Mouse (Mus musculus): ENCODE measurements around the gene Dnajb3.

DNA sequence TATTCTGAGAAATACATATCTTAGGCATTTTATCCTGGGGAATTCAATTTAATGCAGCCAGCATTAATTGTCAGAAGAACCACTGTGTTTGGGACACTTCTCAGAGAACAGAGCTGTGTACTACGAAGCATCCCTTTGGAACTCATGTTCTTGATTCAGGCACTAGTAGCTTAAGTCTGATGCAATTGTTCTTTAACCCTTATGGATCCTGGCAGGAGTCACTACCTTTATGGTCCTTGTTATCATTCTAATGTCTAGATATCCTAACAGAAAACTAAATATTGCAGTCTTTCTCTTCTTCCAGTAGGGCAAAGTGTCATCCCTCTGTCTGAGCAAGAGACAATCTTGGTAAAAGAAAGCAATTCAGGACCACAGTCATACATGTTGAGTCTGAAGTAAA is 7.5 kb upstream of the Dnajb3 start:
- TF ChIP-seq GATA1 (IDR thresholded peaks at IDR 0.05; ENCODE audit: borderline replicate concordance, low read length) (no peak), FLI1 (IDR thresholded peaks at IDR 0.05; ENCODE audit: low read length) (no peak)
